Mouse (Mus musculus): ENCODE measurements around the gene Eif2b3.

DNA sequence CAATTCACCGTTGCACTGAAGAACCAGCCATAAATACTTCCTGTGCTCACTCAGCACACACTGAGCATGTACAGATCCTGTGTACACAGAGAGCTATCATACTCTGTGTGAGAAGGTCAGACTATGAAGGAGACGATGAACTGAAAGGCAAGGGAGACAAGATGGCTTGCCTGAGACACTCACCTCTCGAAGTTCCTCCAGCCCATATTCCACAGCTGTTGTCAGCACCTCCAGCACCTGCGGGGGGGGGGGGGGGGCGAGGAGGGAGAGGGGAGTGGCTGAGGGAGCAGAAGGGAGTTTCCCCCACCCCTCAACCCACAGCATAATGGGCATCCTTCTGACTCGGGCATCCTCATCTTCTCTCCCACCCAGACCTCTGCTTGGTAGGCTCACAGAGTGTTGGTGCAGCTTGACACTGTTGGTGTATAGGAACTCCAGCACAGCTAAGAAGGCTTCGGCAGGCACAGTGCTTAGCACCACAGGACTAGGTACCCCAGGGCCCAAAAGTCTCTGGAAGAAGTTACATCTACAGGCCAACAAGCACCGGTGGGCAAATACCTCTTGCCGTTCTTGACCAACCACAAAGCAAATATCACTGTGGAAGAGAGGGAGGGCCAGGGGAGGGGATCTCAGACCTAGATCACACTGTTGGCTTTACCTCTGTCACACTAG lies 104.5 kb downstream of the Eif2b3 start:
- TF ChIP-seq POLR2AphosphoS2 (IDR thresholded peaks at IDR 0.05; ENCODE audit: insufficient read length, low read depth) (no peak), POLR2A (IDR thresholded peaks at IDR 0.05; ENCODE audit: insufficient read length, low read depth) (no peak), MAX (IDR thresholded peaks at IDR 0.05; ENCODE audit: low read depth) (no peak)
